Mouse (Mus musculus): ENCODE results near the gene Nbea.
A peak's percentile ranks its signal among the peaks of the same experiment; 100 is the strongest.

Gene Nbea

DNA sequence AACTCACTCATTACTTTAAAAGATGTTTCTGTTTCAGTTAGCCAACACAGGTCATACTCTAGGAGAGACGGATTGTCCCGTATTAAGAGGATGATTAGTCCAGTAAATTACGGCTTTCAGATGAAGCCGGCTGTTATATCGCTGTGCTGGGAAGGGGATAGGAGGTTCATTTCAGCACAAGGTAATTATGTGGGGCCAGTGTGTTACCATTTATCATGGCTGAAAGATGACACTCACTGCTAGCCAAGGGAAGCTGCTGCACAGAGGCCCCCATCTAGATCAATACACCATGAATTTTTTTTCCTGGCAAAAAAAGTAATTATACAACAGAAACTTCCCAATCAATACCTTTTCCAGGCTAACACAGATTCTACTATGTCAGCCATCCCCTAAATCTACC lies 353.3 kb downstream of the Nbea start:
- no peak for DNase-seq (ENCODE audit: low read depth, low spot score)

DNA sequence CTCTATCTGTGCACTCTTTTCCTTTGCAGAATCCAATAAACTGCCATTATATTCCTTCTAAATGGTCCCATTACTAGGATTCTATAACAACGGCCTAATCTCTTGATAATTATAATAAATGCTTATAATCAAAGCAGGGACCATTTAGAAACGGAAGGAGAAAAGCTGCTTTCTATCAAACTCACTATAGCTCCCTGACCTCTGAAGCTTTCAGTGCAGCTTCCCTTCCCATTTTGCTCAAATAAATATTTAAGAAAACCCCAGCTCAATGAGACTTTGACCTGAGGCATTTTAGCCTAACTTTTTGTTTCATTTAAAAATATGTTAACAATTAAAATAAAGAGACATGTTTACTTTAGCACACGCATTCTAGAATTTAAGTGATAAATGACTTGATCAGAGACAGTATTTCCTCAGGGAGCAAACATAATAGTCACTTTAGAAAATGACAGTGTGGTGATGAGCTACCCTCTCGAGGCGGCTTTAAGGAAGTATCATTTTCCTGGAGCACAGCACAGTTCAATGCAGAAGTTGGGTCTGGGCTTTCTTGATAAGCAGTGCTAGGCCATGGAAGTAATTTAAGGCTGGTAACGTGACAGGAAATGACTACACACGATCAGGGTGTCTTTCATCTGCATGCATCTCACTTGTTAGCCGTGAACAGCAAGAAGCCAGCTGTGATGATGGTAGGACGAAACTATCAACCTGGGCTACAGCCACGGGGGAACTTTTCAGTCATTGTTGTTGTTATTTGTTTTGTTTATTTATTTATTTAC lies 354.8 kb downstream of the Nbea start:
- DNase-seq (ENCODE audit: low read depth, low spot score), result no peak

DNA sequence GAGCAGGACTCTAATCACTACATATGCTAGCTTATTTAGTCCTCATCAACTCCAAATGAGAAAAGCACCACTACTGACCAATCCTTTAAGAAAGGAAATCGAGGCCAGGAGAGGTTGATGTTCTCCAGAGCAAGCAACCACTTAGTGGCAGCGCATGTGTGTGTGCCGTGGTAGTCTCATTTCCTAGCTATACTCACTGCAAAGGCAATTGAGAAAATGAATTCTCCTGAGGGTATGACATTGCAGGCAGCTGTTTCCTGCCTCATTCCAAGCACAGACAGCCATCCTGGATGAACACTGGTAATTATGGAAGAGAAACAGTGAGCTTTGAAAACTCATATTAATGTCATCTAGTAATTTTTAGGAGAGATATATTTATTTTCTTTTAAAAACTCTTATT lies 358.6 kb downstream of the Nbea start:
- DNase-seq (ENCODE audit: low read depth, low spot score), result no peak

DNA sequence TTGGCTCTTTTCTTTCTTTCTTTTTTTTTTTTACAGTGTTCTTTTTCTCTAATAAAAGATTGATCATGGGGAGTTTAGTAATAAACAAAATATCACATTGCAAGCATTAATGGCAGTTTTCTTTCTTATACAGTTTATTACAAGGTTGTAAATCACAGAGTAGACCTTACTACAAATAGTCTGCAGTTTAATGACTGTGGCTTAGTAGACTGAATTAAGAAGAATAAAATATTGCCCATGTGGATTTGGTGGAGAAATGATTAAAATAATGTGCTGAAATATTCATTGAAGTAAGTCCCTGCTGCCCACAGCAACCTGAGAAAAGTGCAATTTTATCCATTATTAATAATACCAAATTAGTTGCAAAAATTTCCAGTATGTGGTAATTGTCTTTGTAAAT lies 363.9 kb downstream of the Nbea start:
- DNase-seq (ENCODE audit: low read depth, low spot score), result no peak

DNA sequence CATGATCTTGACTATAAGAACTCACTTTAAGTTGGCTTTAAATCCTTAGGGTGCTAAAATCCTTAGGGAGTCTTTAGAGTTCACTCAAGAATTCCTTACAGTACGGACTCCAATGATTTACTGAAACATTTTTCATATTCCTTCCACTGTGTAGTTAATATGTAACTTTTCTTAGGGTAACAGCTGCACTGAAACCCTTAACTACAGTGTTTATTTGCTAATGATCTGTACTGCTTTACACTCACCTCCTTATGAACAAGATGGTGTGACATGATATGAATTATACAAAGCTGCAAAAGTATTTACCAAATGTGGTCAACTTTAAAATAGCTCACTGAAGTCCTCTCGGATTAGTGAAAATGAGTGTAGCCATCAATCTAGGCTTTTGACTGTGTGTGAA lies 365.4 kb downstream of the Nbea start:
- no peak for DNase-seq (ENCODE audit: low read depth, low spot score)

DNA sequence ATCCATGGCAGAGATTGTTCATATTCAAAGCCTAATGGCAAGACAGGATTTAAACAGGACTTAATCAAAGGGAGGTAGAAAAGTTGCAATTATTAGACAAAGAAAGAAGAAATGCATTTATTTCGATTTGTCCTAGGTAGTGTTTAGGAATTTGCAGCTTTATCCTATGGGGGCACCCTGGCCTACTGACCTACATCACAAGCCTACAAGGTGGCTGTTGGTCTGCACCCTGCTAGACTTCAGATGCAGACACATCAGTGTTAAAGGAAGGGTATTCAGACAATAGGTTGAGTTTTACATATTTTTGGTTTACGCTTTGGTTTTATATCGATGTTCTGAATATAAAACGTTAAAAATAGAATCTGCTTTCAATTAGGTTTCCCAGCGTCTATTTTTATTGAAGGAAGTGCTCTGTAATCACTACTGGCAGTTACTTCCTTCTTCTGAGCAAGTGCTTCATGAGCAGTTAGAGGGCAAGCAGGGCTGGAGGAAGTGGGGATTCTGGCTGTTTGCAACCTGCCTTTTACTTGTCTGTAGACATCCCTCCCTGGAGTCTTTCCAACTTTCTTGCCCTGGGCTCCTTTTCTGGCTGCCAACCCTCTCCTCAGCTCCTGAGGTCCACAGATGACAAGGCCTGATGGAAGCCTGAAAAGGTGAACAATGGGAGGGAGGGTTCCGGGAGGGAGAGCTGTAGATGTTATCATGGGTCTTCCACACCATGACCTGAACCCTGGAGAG lies 366.7 kb downstream of the Nbea start:
- peak; percentile 22 for DNase-seq (ENCODE audit: low read depth, low spot score)

DNA sequence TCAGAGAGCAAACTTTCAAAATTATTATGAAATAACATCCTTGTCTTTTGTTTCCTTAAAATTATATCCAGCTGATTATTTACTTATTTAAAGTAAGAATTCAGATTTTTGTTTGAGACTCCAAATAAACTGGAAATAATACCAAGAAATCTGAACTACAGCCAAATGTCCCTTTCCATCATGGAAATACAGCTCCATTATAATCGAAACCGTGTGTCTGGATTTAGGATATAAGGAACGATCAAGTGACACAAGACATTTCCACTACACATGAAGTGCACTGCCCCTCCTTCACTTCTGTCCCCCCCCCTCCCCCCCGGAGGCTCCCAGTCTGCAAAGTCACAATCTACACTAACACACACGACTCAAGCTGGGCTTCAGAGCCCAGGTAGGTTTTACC lies 367.4 kb downstream of the Nbea start:
- DNase-seq (ENCODE audit: low read depth, low spot score), result no peak

DNA sequence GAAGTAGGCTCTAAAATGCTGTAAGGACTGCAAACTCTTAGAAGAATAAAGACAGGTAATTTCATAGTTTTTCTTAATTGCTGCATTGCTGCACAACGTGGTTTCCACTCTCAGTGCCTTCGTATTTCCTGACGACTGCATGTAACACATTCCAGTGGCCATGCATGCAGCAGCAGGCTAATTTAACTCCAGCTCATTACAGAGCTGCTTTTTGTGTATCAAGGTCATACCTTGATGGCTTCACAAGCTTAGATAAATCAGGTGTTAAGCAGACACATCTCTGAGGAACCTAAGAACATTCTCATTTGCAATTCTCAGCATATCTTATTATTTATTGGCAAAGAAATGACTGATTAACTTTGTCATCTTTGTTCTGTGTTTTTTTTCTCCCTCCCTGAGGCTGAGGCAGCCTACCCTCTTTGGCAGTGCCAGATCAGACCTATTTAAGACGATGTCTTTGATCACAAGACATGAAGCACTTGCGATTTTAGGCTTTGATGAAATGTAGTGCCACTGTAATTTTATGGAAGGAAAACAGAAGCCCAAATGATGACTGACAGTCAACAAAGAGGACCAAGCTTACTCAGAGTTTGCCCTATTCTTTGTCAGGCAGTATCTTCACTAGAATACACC lies 368.4 kb downstream of the Nbea start:
- no peak for DNase-seq (ENCODE audit: low read depth, low spot score)

DNA sequence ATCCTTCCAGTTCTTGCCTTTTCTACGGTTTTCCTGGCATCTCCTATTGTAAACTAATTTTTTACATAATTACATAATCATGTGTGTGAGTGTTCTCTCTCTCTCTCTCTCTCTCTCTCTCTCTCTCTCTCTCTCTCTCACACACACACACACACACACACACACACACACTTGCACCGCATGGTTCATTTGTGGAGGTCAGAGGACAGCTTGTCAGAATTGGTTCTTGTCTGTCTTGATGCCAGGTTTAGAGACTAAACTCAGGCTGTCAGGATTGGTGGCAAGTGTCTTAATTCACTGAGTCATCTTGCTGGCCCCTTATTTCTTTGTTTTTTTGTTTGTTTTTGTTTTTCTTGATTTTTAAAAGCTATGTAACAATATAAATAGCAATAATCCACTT lies 388.7 kb downstream of the Nbea start:
- no peak for DNase-seq (ENCODE audit: low read depth, low spot score)

DNA sequence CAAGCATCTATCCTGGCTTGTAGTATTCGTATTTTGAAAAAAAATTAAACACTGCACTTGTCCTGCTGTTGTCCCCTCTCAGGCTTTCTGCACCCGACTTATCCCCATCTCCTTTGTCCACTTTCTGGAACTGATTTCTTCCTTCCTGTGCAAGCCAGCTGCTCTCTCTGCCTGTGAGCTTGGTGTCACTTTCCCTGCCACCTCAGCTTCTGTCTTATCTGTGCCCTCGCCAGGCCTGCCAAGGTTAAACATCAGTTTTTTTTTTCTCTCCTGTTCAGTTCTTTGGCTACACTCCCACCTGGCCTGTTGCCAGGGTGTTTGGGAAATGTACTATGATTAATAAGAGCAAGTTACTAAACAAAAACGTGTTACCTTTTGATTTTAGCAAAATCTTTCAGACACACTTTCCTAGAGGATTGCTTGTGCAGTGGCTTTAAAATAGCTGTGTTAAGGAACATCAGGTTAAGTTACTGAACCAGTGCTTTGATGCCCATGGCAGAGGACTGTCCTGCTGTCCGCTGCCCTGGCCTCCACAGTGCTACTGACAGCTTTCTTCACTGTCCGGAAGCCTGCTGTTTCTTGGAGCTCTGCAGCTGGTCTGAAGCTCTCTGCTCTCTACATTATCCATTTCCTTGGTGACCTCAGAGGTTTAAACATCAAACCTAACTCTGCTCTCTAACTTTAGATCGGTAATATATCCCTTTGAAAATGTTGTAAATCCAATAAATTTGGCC lies 389.5 kb downstream of the Nbea start:
- no peak for DNase-seq (ENCODE audit: low read depth, low spot score)

DNA sequence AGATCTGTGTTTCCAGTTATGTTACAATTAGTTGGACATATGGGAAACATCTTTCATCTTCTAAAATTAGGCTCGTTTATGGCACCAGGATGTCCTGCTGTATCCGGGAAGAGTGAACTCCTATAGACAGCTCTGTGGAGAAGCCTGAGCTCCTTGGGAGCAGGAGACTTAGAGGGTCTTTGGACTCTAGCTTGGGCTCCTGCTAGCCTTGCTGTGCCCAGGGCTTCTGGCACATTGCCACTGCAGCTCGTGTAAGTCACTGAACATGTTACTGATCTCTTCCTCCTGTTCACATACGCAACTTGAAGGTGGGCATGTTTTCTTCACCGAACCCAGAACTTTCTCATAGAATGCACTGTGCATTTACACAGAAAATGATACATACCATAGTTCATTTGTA lies 391.2 kb downstream of the Nbea start:
- DNase-seq (ENCODE audit: low read depth, low spot score), result no peak

DNA sequence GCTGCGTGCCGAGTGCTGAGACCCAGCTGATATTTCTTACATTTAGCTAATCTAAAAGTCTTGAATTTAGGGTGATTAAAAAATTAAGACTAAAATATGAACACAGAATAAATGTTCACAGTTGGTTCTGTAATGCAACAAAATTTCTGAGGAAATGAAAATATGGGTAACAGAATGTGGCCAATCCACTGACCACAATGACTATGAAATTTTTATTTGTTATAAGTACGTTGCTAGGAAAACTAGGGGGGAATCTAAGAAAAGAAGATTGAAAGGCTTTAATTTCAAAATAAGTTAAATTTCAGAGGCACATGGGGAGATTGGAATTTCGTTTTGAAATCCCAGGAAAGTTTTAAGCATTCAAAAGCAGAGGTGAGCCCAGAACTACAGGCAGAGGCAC lies 392.9 kb downstream of the Nbea start:
- no peak for DNase-seq (ENCODE audit: low read depth, low spot score)

DNA sequence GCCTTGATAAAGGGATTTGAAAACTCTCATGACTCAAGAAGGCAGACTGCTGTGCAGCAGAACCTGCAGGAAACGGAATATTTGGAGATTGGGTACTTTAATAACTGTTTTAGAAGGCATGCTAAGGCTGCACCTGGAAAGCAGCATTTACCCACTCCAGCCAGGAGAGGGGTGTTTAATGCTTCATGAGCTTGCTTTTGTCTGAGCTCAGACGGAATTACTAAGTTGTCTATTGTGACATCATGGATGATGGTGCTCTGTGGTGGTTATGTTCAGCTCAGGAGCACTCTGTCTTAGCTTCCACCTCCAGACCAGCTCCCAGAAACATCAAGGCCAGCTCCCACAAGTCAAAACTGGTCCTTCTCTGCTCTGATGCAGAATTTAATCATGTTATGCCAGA lies 393.6 kb downstream of the Nbea start:
- DNase-seq (ENCODE audit: low read depth, low spot score), result no peak

DNA sequence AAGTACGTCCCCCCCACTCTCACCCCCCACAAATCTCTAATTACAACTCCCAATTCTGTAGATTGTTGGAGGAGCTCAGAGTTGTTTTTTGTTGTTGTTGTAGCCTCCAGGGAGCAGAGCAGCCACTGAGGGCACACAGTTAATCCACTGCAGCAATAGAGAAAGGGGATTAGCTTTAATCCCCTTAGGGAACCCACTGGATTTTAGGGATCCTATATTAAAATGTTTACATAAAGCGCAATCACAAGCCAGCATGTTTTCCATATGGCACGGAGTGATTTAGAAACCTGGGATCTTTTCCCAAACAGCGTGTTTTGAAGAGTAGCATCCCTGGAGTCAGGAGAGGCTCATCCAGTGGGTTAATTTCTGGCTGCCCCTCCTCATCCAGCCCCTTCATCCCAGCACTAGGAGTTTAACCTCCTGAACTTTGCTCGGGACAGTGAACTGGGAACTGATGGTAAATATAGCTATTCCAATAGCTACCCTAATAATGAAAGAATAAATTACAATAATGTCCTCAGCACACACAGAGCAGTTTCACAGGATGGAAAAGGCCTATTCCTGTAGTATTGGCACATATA lies 394.8 kb downstream of the Nbea start:
- no peak for DNase-seq (ENCODE audit: low read depth, low spot score)

DNA sequence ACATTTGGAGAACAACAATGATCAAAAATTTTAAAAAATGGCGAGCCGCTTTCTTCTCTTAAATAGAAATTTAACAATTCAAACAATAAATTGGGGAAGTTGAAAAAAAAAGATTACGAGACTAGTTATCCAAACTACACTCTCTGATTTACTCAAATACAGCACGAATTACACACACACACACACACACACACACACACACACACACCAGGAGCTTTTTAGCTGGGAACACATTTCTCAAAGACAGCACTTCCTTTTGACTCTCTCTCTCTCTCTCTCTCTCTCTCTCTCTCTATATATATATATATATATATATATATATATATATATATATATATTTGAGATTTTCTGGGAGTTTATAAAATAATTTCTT lies 395.3 kb downstream of the Nbea start:
- DNase-seq (ENCODE audit: low read depth, low spot score), result no peak

DNA sequence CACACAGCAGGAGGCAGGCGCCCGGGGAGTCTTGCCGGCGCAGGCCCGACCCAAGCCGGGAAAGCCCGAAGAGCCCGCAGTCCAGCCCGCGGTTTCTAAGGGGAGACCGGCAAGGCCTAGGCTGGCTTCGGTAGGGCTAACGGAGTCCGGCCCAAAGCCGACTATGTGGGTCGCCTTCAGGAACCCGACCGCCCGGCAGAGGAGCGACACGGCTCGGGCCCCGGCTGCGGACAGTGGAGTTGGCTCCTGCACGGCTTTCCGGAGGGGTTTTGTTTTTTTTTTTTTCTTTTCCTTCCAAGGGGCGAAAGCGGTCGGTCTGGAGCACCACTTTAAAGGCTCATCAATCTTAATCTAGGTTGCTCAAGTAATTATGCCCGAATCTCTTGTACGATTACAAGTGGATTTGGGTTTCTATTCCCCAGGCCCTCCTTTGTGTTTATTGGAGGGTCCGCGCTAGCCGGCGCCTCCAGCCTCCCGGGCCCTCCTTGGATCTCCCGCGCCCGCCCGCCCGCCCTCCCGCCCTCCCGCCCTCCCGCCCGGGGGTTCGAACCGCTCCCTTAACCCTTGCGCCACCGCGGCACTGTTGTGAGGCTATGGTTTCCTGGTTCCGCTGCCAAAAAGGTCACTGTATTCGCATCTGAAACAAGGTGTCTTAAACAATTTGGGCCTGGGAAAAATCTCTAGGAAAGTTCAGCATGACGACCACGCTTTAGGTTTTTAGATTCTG lies 395.9 kb downstream of the Nbea start:
- DNase-seq (ENCODE audit: low read depth, low spot score), result no peak

DNA sequence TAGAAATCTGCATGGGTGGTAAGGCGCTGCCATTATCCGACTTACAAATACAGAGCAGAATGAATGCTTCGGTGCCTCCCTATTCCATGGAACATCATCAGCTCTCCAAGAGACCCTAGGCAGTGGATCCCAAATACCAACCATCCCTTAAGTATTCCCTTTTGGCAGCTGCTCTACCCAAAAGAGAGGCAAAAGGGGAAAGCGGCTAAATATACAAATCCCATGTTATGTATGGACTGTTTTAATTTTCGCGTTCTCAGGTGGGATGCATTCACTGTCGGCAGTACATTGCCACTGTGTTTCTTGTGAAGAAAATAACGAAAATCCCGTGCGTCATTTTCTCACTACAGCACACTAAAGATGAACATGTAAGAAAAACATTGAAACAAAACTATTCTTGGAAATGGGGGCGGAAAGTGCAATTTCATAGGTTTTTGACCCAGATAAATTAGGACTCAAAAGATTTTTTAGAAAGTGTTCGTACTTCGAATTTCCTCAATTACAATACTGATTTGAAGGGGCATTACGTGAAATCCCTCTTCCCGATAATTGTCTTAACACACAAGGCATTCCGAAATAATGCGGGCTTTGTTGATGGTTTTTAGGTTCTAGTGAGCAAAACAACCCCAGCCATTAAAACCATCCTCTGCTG lies 396.5 kb downstream of the Nbea start:
- peak; percentile 53 for DNase-seq (ENCODE audit: low read depth, low spot score)

DNA sequence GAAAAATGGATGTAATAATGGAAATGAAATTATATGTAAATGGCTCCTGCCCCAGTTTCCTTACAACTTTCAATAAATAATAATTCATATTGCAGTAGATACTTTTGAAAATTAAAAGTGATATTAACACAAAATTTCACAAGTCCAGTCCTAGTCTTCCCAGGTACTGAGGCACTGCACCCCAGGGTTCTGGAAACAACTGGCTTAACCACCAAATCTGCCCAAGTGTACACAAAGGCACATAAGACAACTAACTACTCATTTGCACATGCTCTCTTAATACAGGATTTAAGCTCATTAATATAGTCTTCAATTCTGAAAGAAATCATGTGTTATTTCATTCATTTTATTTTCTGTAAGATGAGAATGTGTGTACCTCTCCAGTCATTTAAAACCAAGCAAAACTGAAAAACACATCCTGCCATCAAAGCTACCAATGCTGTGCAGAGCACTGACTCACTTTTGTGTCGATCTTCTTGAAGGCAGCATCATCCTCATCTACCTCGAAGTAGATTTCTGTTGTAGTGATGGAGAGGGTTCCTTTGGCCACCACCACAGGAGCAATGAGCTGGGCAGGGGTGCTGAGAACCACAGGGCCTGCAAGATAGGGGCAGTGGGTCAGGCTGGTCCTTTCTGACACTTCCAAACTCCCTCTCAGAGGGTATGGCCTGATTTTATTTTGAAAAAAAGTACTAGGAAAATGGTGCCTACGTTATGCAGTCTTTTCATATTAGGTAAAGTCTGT lies 397.3 kb downstream of the Nbea start:
- no peak for DNase-seq (ENCODE audit: low read depth, low spot score)

DNA sequence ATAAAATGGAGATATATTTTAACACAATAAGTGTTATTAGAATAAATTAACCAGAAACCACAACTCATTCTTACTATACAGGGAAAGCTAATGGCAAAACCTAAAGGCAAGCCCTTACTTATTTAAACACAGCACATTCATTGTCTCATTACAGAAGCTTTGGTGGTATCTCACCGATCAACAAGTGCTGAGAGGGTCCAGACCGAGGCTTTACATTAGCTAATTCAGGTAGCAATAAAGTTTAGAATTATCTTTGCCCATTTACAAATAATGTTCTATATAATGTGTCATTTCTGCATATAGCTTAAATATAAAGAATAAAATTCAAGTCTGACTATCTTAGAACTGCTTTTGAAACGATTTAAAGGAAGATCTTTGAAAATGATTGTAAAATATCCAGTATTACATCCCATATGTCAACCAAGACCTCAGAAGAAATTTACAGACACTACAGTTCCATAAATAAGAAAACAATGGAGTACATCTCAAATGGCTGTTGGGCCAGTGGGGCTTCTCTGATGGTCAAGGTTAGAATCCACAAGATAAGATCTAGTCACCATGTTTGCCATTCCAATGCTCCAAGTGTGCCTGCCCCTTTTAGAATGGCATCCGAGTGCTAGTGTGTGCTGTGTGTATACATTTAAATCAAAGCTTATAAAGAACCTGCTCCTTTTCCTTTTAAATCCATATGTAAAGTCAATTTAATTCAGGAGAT lies 398.1 kb downstream of the Nbea start:
- DNase-seq (ENCODE audit: low read depth, low spot score), result no peak
